Mouse (Mus musculus) kidney, adult 2 months (tissue): ENCODE measurements around the gene Cpsf2.

Source experiments
- CTCF ChIP-seq: fragments of 200-500 bp; conservative IDR thresholded peaks from 2 replicates; pipeline ENCODE4 v1.5.1; 2011; ENCODE audit warnings: low read depth, mild to moderate bottlenecking, control low read depth, low read length, moderate library complexity, mixed read lengths; ENCODE audit not compliant: insufficient read depth, insufficient read length
- POLR2A ChIP-seq: fragments of 200-500 bp; IDR thresholded peaks from one replicate; pipeline ENCODE4 v1.6.1; 2011; ENCODE audit warnings: low read depth, low read length, control low read depth

DNA sequence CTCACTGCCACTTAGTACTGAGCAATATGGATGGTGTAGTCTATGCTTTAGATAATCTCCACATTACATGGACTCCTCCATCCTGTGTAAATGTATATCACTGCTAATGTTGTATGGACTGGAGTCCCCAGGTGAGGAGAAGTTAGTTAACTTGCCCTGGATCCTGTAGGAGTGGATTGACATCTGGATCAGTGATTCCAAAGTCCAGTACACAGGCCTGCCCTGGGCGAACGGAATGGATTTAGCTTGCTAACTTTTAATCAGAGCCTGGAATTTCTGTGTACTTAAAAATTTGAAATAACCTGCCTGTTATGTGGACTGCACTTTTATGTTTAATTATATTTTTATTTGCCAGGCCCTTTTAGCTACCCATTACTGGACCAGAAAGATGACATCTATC, 5.8 kb downstream of the Cpsf2 start:
- TF ChIP-seq CTCF, result no peak
- no peak for TF ChIP-seq POLR2A
